Mouse (Mus musculus) kidney, embryonic 15.5 days (tissue): ENCODE measurements at regions not wholly inside any gene's neighbourhood (a gene's known extent, or its start where the extent isn't known, plus 50 kb on each side); places are given as distances from the start of the nearest gene placed in this dataset.

Experiments
- ATAC-seq: fragments of 200-750 bp; cut with Nextera tagmentation; replicated peaks from 2 replicates; pipeline ENCODE4 v1.8.0; 2017; ENCODE audit warnings: moderate TSS enrichment; ENCODE audit not compliant: low FRiP score
- H3K27ac ChIP-seq: fragments of 300-500 bp; sonication (generic); 2 replicates; pipeline ENCODE4 v1.5.1; 2015; ENCODE audit warnings: mild to moderate bottlenecking, inconsistent platforms
- H3K27me3 ChIP-seq: fragments of 300-500 bp; sonication (generic); 2 replicates; pipeline ENCODE4 v1.6.1; 2015; ENCODE audit warnings: inconsistent platforms
- H3K36me3 ChIP-seq: fragments of 300-500 bp; sonication (generic); 2 replicates; pipeline ENCODE4 v1.6.1; 2015; ENCODE audit warnings: inconsistent platforms
- H3K4me1 ChIP-seq: fragments of 300-500 bp; sonication (generic); 2 replicates; pipeline ENCODE4 v1.6.1; 2015; ENCODE audit warnings: inconsistent platforms
- H3K4me2 ChIP-seq: fragments of 300-500 bp; sonication (generic); 2 replicates; pipeline ENCODE4 v1.6.1; 2015; ENCODE audit warnings: moderate library complexity, mild to moderate bottlenecking, inconsistent platforms
- H3K4me3 ChIP-seq: fragments of 300-500 bp; sonication (generic); replicated peaks from 2 replicates; pipeline ENCODE4 v1.5.1; 2015; ENCODE audit warnings: mild to moderate bottlenecking, inconsistent platforms
- H3K9ac ChIP-seq: fragments of 300-500 bp; sonication (generic); 2 replicates; pipeline ENCODE4 v1.6.1; 2015; ENCODE audit warnings: mild to moderate bottlenecking, inconsistent platforms
- H3K9me3 ChIP-seq: fragments of 300-500 bp; sonication (generic); replicated peaks from 2 replicates; pipeline ENCODE4 v1.6.1; 2016; ENCODE audit warnings: inconsistent platforms
- WGBS: fragments of 180-500 bp; shearing (Covaris S2); methylation state at CpG from one replicate; pipeline ENCODE4 v1.1.7; 2015; ENCODE audit warnings: mixed read lengths; 5-methylcytosine and 5-hydroxymethylcytosine counted together

DNA sequence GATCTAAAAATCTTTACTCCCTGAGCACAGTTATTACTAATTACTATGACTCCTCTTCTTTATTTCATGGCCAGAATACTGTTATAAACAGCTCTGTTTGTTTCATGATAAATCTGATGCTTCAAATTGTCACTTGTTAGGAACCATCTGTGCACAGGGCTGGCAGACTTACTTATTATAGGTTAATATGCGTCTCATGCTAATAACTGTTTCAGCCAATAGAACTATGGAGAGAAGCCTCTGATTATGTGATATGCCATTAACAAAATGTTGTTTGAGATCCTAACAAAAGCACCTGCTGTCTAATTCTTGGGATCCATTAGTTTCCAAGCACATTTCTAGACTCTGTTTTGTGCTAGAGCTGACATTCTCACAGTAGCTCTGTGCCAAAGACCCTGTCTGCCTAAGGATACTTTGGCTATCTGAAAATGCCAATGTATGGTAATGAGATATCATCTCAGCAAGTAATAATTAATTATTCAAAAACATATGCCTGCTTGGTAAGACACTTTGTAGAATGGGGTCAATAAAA lies 318.1 kb downstream of the Grb14 start:
- Histone ChIP-seq H3K9ac (no peak overlapping the region), H3K36me3 (no peaks in the 10 kb centered on the region), H3K4me2 (no peak overlapping the region), H3K27ac (no peak overlapping the region), H3K4me3 (no peak overlapping the region), H3K27me3 (no peaks in the 10 kb centered on the region), H3K9me3 (no peaks in the 10 kb centered on the region), H3K4me1 (no peaks in the 10 kb centered on the region)
- no peak for ATAC-seq
- 90% methylated on average over 1 of the region's 1 CpGs for WGBS

DNA sequence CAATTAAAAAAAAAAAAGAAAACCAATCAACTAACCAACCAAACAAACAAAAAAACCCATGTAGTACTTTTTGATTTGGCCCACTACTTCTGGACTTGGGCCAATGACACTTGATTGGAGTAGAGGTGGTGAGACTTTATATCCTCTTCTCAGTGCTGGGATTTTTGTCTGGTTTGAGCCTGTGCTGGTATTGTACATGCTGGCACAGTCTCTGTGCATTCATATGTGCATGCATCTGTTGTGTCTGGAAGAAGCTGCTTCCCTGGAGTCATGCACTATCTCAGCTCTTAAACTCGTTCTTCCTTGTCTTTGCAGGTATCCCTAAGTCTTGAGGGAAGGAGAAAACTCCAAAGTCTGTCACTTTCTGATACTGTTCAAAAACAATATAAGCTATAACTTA lies 328.8 kb downstream of the Grb14 start:
- H3K4me2 ChIP-seq: no peak overlapping the region
- H3K36me3 ChIP-seq: no peaks in the 10 kb centered on the region
- H3K27me3 ChIP-seq: no peaks in the 10 kb centered on the region
- no peaks in the 10 kb centered on the region for H3K9me3 ChIP-seq
- no peak overlapping the region for H3K9ac ChIP-seq
- H3K4me3 ChIP-seq: no peak overlapping the region
- no peak overlapping the region for H3K27ac ChIP-seq
- no peaks in the 10 kb centered on the region for H3K4me1 ChIP-seq
- 81% methylated on average over 1 of the region's 1 CpGs for WGBS
- no peak for ATAC-seq

DNA sequence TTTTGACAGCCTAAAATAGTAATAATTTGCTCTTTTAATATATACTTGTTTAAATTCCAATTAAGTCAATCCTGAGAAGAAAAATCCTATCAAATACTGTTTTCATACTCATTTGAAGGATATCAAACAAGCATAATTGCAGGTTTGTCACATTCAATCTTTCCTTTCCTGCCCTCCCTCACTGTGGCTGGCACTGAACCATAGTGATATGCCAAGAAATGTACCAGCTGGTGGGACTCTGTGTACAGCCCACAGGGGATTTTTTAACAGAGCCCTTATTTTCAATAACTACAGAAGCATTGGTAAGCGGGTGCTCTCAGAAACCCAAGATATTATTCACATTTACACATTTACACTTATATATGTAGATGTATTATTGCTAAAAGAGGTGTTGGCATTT lies 333.3 kb downstream of the Grb14 start:
- H3K9ac ChIP-seq: no peak overlapping the region
- no peak overlapping the region for H3K4me2 ChIP-seq
- no peak for ATAC-seq
- no peaks in the 10 kb centered on the region for H3K36me3 ChIP-seq
- no peak overlapping the region for H3K27ac ChIP-seq
- 91% methylated on average over 1 of the region's 1 CpGs for WGBS
- no peaks in the 10 kb centered on the region for H3K4me1 ChIP-seq
- no peaks in the 10 kb centered on the region for H3K9me3 ChIP-seq
- no peak overlapping the region for H3K4me3 ChIP-seq
- no peaks in the 10 kb centered on the region for H3K27me3 ChIP-seq

DNA sequence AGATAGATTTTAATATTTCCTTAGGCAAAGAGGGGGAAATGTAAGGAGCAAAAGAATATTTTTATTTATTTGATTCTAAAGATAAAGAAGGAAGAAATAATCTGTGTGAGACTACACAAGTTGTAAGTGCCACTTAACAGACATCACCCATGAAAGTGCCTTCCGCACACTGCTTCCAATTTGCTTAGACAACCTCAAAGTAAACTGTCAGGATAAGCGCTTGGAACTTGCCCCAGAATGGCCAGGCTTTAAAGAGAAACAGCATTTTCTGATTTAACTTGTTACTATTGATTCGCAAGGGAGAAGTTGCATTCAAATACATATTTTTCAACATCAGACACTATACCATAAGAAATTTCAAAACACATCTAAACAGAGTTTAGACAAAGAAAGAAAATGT lies 333.8 kb downstream of the Grb14 start:
- Histone ChIP-seq H3K36me3 (no peaks in the 10 kb centered on the region), H3K27ac (no peak overlapping the region), H3K9ac (no peak overlapping the region), H3K27me3 (no peaks in the 10 kb centered on the region), H3K4me2 (no peak overlapping the region), H3K4me3 (no peak overlapping the region), H3K4me1 (no peaks in the 10 kb centered on the region), H3K9me3 (no peaks in the 10 kb centered on the region)
- 87% methylated on average over 3 of the region's 3 CpGs for WGBS
- ATAC-seq: no peak

DNA sequence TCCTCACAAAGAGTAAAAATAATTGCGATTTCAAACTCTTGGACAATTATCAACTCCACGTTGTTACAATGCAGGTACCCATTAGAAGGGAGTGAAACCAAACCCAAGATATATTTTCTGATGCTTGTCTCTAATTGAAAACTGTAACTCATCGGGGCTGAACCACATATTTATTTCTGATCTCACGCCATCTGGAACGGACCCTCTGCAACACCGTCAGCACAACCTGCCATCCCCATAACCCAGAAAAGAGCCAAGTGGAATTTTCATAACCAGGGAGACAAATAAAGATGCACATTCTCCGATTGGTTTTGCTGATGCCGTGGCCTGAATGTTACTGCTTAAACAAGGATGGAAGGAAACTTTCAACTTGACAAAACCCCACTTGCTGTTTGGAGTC lies 338.0 kb downstream of the Grb14 start:
- H3K27me3 ChIP-seq: no peaks in the 10 kb centered on the region
- no peaks in the 10 kb centered on the region for H3K36me3 ChIP-seq
- H3K4me3 ChIP-seq: no peak overlapping the region
- H3K4me2 ChIP-seq: no peak overlapping the region
- H3K27ac ChIP-seq: no peak overlapping the region
- ATAC-seq: no peak
- no peaks in the 10 kb centered on the region for H3K4me1 ChIP-seq
- H3K9ac ChIP-seq: no peak overlapping the region
- WGBS: 72% methylated on average over 8 of the region's 8 CpGs
- no peaks in the 10 kb centered on the region for H3K9me3 ChIP-seq

DNA sequence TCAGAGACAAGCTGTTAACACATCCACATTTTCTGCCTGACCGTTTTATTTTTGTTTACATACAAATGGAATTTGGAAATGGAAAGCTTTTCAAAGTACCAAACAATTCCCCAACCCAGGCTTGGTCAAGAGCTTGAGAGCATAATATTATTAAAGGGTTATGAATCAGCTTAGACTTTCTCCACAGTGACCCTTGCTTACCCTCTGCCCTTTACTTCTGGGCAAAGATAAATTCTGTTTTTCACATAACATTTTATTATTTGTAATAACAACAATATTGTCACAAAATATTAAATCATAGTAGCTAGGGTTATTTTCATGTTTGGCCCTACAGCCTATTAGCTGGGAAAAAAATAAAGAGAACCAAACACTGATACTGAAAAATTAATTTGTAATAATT lies 375.2 kb downstream of the Grb14 start:
- H3K9me3 ChIP-seq: no peaks in the 10 kb centered on the region
- no peak for ATAC-seq
- H3K4me1 ChIP-seq: no peaks in the 10 kb centered on the region
- H3K36me3 ChIP-seq: no peaks in the 10 kb centered on the region
- peak overlapping the region; percentile 37; the same call in 1 of the 2 replicates for H3K27ac ChIP-seq
- no peak overlapping the region for H3K9ac ChIP-seq
- no peaks in the 10 kb centered on the region for H3K27me3 ChIP-seq
- no peak overlapping the region for H3K4me2 ChIP-seq
- 63% methylated on average over 1 of the region's 1 CpGs for WGBS
- H3K4me3 ChIP-seq: no peak overlapping the region

DNA sequence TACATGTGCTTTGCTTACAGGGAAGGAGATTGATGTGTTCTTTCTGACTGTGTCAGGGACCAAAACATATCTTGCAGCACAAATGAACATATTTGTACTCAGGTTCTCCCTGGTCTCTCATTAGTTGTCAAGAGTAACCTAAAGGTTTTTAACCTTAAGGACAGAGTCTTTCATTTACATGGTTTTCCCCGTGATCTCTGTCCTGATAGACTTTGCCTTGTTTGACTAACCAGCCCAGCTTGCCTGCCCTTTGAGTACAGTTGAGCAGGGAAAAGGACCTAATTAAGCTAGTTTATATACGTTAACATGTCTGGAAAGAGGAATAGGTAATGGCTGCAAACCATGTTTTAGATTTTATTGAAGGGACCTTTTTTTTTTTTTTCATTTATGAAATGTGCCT lies 407.9 kb downstream of the Grb14 start:
- Histone ChIP-seq H3K27me3 (no peaks in the 10 kb centered on the region), H3K4me2 (no peak overlapping the region), H3K9ac (no peak overlapping the region), H3K36me3 (no peaks in the 10 kb centered on the region), H3K27ac (no peak overlapping the region), H3K9me3 (no peaks in the 10 kb centered on the region), H3K4me1 (no peaks in the 10 kb centered on the region), H3K4me3 (no peak overlapping the region)
- no peak for ATAC-seq
- WGBS: 77% methylated on average over 2 of the region's 2 CpGs

DNA sequence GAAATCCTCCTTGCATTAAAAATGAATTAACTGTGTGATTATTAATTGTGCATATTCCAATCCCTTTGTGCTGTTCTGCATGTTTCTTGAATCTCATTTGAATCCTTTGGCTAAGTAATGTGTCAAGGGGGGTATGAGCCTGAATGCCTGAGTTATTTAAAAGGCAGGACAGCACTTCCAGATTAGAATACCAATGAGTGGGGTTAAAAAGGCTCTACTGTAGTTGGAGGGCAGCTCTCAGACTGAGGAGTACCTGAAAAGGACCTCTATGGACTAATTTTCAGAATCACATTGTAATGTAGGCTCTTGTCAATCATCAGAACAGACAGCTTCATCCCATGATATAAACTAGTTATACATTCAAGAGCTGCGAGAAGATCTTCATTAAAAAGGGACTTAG lies 417.9 kb downstream of the Grb14 start:
- Histone ChIP-seq H3K9me3 (no peaks in the 10 kb centered on the region), H3K4me2 (no peak overlapping the region), H3K36me3 (no peaks in the 10 kb centered on the region), H3K27ac (no peak overlapping the region), H3K4me1 (no peaks in the 10 kb centered on the region), H3K27me3 (no peaks in the 10 kb centered on the region), H3K4me3 (no peak overlapping the region), H3K9ac (no peak overlapping the region)
- ATAC-seq: no peak
- 88% methylated on average over 1 of the region's 1 CpGs for WGBS

DNA sequence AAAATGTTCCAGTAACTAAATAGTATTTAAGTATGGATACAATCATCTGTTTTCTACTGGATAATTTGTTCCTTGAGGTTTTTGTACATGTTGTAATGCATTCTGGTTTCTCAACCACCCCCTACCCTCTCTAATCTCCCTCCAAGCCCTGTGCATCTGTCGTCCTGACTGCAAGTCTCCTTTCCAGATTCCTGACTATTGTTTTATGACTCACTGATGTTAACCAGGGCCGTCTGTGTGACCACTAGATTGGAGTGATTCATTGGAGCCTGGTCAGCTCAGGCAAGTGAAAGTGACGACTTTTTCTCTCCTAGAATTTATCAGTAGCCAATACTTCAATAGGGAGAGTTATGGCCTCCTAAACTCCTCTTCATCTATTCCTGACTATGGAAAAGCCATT lies 442.5 kb downstream of the Grb14 start:
- H3K4me3 ChIP-seq: no peak overlapping the region
- H3K4me2 ChIP-seq: no peak overlapping the region
- WGBS: 33% methylated on average over 3 of the region's 3 CpGs
- H3K27me3 ChIP-seq: no peaks in the 10 kb centered on the region
- no peak overlapping the region for H3K9ac ChIP-seq
- no peak overlapping the region for H3K27ac ChIP-seq
- H3K36me3 ChIP-seq: no peaks in the 10 kb centered on the region
- no peaks in the 10 kb centered on the region for H3K9me3 ChIP-seq
- ATAC-seq: no peak
- H3K4me1 ChIP-seq: no peaks in the 10 kb centered on the region

DNA sequence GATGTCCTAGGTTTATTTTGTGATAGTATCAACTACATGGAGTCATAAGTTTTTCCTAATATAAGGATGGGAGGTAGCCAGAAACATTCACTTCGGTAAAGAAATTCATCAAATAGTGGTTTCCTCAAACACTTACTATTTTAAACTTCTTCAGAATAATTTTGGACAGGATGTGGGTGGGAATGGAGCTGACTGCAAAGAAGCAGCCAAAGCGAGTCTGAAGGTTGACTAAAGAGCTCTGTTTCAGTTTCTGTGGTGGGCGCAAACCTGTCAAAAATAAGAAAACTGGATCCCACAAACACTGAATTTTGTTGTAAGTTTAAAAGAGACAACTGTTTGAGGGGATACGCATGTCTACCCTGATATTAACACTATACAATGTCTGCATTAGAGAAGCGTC lies 438.2 kb upstream of the Fign start:
- no peak overlapping the region for H3K4me3 ChIP-seq
- H3K36me3 ChIP-seq: no peaks in the 10 kb centered on the region
- no peaks in the 10 kb centered on the region for H3K27me3 ChIP-seq
- H3K27ac ChIP-seq: no peak overlapping the region
- WGBS: 88% methylated on average over 5 of the region's 5 CpGs
- no peaks in the 10 kb centered on the region for H3K4me1 ChIP-seq
- no peak for ATAC-seq
- no peak overlapping the region for H3K4me2 ChIP-seq
- H3K9ac ChIP-seq: no peak overlapping the region
- no peaks in the 10 kb centered on the region for H3K9me3 ChIP-seq

DNA sequence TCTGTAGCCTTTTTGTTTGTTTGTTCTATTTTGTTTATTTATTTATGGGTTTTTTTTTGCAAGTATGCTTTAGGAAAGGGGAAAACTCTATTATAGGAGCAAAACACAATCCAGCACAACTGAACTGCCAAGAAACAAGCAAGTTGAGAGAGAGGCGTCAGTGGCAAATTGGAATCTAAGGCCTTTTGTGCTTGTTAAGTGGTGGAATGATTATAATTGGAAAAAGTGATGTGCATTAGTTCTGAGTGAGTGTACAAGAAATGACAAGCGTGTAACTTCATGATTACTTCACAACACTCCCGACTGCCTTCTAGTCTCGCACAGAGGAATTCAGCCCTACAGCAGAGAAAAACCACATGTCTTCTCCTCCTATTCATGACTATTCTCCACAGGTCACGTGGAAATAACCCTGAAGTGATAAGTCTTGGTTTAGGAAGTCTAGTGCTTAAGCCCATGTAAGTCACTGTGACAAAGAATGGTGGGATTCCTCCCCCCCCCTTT lies 437.6 kb upstream of the Fign start:
- no peaks in the 10 kb centered on the region for H3K9me3 ChIP-seq
- H3K27me3 ChIP-seq: no peaks in the 10 kb centered on the region
- no peaks in the 10 kb centered on the region for H3K4me1 ChIP-seq
- H3K4me2 ChIP-seq: no peak overlapping the region
- no peak for ATAC-seq
- no peaks in the 10 kb centered on the region for H3K36me3 ChIP-seq
- H3K4me3 ChIP-seq: no peak overlapping the region
- H3K9ac ChIP-seq: no peak overlapping the region
- H3K27ac ChIP-seq: no peak overlapping the region
- WGBS: 72% methylated on average over 5 of the region's 5 CpGs

DNA sequence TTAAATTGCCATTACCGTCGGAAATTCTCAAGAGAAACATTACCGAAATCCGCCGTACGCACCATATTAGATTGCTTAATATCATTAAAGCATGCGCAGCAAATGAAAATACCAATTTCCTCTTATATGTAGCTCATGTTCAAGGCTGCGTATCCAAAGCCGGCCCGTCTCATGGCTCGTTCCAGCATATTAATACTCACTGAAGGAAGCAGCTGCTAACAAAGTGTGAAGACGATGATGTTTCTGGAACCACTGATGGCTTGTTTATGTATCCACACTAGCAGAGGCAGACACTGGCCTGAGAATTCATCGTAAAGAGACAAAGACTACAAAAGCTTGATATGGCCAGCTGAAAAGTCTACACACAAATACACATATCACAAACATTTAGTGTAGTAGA lies 437.0 kb upstream of the Fign start:
- no peaks in the 10 kb centered on the region for H3K9me3 ChIP-seq
- no peak for ATAC-seq
- 93% methylated on average over 13 of the region's 13 CpGs for WGBS
- H3K4me2 ChIP-seq: no peak overlapping the region
- no peak overlapping the region for H3K4me3 ChIP-seq
- no peaks in the 10 kb centered on the region for H3K27me3 ChIP-seq
- H3K9ac ChIP-seq: no peak overlapping the region
- H3K36me3 ChIP-seq: no peaks in the 10 kb centered on the region
- no peaks in the 10 kb centered on the region for H3K4me1 ChIP-seq
- no peak overlapping the region for H3K27ac ChIP-seq

DNA sequence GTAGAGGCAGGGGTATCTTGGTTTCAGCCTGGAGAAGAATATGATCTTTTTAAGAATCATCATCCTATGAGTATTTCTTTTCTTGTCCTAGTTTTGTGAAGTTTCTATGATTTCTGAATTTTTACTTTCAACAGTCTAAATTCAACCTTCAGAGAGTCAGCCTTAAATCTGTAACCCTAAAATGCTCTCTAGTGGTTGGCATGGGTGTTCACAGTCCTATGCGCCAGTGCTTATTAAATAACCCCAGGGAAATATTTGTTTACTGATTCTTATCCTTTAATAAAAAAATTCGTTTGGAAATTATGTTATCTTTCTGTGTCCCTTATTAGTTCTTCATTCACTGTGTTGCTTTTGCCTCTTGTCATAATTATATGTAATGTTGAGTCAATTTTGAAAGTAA lies 436.5 kb upstream of the Fign start:
- Histone ChIP-seq H3K4me3 (no peak overlapping the region), H3K4me2 (no peak overlapping the region), H3K36me3 (no peaks in the 10 kb centered on the region), H3K4me1 (no peaks in the 10 kb centered on the region), H3K27ac (no peak overlapping the region), H3K9ac (no peak overlapping the region), H3K9me3 (no peaks in the 10 kb centered on the region), H3K27me3 (no peaks in the 10 kb centered on the region)
- WGBS: 64% methylated on average over 2 of the region's 2 CpGs
- no peak for ATAC-seq
